Mouse (Mus musculus): ENCODE data around the gene Id4.

The Id4 gene

GRCm38 (mm10) chr13:48314500-48314899 is 53.5 kb downstream of the Id4 start:
- no peak for DNase-seq (ENCODE audit: extremely low spot score, low spot score)
